Mouse (Mus musculus): ENCODE measurements around the gene Arhgap25. TPM values are rescaled to one million over a fixed set of nuclear protein-coding genes. Genes with fewer than 3 reads are reported as not detected.
A peak's percentile ranks its signal among the peaks of the same experiment; 100 is the strongest.
"Not testable (repeated sequence)": the region's sequence is repeated elsewhere in the genome, so short reads cannot be mapped to it uniquely, and the experiment has no call there.

The Arhgap25 gene
- polyA plus RNA-seq, 1 experiment = 3.5 TPM

DNA sequence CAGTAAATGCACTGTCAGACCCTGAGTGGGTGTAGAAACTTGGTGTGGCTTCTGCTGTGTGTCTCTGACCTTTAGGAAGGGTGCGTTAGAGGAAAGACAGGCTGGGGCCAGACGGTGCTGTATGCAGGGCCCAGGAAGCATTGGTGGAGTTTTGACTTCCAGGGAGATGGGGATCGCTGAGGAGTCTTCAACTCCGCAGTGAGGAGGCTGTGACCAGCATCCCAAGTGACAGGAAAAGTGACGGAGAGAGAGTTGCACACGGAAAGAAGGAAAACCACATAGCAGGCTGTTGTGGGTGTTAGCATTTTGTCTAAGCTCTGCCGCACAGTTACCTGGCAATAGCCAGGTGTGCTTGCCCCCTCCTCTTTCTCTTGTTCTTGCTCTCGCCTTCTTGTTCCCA is 3.2 kb upstream of the Arhgap25 start:
- no peak for DNase-seq (ENCODE audit: extremely low spot score in 1 of 2, low spot score in 1 of 2)

DNA sequence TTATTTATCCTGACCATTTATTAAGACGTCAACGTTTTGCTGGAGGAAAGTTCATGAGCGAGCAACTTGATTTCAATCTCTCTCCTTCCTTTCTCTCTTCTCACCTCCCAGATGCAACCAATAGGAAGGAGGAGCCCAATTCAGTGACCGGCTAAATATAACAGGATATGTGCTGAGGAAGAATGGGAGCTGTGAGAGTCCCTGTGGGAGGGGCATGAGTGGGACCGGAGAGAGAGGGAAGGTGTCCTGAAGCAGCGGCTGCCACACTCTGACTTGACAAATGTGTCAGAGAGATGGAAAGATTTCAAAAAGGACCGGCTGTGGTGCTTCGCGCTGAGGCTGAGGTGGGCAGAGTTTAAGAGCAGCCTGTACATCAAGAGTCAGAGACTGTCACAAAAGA is 2.6 kb upstream of the Arhgap25 start:
- peak; percentile 49 to 76 for DNase-seq (ENCODE audit: extremely low spot score in 1 of 2, low spot score in 1 of 2)

DNA sequence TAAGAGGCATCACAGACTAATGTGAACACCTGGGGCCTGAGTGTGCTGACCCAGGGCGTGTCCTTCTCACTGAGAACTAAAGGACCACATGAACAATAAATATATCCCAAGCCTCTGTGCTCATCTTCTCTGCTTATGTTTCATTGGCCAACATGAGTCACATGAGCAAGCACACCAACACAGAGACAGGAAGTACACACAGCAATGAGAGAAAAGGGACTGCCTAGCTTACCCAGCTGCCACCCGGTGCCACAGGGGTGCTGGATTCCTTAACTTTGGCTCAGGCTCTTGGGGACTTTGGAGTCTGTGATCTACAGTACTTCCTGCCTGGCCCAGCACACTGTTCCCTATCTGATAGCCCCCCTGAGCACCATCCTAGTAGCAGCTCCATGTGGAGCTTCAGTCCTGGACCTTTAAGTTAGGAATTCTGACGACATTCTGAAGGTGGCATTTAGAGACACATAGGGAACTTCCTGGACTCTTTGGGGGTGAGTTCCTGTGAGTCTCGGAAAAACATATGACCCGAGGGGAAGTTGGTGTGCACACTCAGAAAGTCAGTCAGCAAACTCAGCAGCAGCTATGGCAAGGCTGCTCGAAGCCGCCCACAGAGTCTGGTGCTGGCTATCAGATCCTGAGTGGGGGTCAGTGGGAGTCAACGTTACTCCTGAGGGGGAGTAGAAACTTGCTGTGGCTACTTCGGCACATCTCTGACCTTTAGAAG is 2.0 kb upstream of the Arhgap25 start:
- no peak for DNase-seq (ENCODE audit: extremely low spot score in 1 of 2, low spot score in 1 of 2)

DNA sequence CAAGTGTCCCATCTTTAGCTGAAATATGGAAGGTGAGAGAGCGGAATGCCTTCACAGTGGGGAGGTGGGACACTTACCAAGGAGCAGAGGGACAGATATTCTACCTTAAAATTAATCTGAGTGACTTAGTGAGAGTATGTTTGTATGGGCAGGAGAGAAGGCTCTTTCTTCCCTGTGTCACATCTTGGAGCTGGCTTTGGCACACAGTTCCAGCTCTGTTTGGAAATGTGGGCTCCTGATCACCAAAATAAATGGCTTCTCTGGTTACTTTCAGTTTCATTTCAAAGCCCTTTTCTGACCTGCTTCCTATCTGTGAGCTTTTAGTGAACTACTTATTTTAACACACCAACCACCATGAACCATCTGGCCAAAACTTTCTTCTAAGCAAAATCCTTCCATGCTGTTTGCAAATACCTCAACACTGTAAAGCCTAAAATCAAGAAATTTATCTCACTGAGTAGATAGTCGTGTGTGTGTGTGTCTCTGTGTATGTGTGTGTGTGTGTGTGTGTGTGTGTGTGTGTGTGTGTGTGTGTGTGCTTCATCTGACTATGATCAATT is 1.5 kb downstream of the Arhgap25 start:
- no peak for DNase-seq (ENCODE audit: extremely low spot score in 1 of 2, low spot score in 1 of 2)

DNA sequence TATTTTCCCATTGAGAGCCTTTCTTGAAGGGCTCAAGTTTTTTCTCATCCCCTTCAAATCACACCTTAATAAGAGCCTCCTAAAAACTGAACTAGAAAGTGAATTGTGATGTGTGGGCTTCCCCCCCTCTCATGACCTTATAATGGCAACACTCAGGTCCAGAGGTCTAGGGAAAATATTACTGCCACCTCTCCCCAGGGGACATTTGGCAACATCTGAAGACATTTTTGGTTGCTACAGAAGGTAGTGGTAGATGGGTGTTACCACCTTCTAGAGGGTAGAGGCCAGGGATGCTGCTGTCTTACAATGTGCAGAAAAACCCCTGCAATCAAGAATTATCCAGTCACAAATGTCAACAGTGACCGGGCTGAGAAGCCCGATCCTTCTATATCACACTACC is 2.7 kb downstream of the Arhgap25 start:
- DNase-seq (ENCODE audit: extremely low spot score in 1 of 2, low spot score in 1 of 2) = no peak

DNA sequence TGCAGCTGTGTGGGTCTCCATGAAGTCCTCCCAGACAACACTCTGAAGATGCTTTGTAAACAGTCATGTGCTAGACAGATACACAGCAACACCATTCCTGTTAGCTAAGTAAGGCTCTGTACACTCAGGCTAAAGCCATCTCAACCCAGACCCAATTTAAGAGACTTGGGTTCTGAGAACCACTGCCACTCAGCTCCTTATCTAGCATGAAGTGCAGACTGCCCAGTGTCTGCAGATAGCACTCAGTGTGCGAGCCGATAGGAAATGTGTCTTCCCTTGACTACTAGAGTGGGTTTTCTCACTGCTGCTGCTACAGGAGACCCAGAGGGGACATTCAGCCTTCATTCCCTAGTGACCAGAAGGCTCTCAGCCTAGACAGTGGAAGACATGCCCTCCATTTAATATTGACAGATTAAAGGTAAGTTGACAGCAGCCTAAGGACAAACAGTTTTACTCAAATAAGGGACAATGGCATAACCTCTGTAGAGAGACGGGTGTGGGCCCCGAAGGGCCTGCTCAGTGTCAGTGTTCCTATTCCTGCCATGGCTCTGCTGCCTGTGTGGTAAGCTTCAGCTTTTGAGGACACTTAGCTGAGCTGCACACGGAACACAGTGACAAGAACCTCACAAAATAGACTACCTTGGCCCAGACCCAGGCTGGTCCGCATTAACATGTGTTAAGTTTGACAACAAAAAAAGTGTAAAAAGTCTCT is 5.1 kb downstream of the Arhgap25 start:
- DNase-seq (ENCODE audit: extremely low spot score in 1 of 2, low spot score in 1 of 2) = no peak

DNA sequence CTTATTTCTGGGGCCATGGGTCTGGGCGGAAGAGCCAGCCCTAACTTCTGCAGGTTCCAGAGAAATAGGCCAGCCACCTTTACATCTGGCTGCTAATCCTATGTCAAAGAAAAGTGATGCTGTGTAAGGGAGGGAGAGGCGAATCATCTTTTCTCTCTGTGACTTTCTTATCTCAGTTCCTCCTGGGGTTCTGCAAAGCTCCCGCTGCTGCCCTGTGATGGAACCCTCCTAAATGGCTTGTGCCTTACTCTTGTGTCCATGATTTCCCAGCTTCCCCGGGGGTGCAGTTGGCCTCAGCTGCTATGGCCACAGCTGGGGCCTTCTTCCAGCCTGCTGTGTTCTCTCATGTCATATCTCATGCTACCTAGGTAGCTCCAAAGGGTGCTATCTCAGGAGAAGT is 5.7 kb downstream of the Arhgap25 start:
- no peak for DNase-seq (ENCODE audit: extremely low spot score in 1 of 2, low spot score in 1 of 2)

DNA sequence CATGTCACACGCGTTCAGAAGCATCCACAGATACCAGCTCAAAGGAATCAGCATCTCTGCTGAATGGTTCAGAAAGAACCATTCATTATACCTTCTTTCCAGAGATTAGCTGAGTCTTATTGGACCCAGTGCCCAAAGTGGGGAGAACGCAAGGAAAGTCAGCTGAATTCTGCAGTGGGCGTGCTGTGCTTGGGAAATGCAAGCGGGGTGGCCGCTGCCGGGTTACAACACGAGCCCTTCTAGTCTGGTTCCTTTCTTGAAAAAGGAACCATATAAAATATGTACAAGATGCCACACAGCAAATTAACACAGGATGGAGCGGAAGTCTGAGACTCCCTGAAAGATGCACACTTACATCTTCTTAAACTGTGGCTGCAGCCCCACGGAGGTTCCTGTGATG is 7.9 kb downstream of the Arhgap25 start:
- DNase-seq (ENCODE audit: extremely low spot score in 1 of 2, low spot score in 1 of 2) = no peak

DNA sequence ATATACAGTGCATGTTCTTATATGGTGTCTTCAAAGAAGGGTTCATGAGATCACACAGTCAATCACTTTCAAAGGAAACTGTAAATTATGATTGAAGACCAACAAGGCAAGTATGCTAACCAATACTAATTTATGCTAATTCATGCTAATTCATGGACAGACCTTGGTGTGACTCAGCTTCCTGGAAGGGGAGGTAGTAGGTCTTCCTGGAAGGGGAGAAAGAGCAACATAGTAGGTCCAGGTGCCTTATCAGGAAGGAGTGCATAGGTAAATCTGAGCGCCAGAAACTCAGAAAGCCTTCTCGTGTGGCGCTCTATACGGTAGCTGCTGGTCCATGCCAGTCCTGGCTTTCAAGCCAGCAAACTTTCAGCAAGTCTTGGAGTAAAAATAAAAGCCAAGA is 8.8 kb downstream of the Arhgap25 start:
- DNase-seq (ENCODE audit: extremely low spot score in 1 of 2, low spot score in 1 of 2) = no peak

DNA sequence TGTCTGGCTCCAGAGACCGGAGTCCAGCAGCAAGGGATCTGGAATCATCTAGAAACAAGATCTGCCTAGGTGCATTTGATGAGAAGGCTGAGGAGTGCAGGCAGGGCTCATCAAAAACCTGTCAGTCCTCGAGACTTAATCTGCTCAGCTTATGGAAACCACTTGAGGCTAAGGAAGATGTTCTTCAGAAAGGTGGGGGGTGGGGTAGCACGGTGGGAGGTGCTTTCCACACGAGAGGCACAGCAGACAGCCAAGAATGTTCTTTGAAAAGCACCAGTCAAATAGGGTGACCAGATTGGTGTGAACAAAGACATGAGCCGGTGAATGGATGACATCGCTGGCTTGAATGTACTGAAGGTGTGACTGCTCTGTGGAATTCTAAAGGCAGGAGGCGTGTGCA is 9.3 kb downstream of the Arhgap25 start:
- DNase-seq (ENCODE audit: extremely low spot score in 1 of 2, low spot score in 1 of 2) = no peak

DNA sequence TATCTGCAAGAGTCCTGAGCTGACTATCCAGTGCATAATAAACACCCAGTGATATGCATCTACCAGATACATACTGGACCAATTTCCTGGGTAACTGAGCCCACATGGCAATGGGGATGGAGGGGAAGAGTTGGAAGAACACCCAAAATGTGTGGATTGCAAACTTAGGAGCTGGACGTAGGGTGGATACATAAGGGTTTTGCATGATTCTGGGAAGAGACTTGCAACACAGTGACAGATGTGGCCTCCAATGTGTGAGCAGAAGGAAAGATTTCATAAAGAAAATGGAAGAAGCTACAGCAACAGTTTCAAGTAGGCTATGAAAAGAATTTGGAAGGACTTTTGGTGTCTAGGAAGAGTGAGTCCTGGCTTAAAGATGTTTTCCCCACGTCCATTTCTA is 10.0 kb downstream of the Arhgap25 start:
- peak in 1 of 2 experiments; percentile 44 for DNase-seq (ENCODE audit: extremely low spot score in 1 of 2, low spot score in 1 of 2)

DNA sequence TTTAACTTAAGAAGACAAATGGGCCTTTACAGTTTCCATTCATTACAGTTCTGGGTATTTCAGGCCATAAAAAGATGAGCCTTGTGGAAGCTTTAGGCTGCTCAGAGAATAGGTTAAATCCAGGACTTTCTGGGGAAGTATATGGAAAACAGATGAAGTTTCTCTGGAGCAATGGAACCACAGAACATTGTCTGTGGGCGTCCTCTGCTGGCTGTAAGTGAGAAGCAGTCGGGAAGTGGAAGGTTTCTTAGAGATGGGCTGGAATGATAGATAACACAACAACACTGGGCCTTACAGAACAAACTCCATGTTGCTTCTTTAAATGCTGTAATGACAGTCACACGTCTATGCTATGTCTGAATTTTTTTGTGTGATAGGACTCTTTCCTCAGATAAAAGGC is 10.8 kb downstream of the Arhgap25 start:
- DNase-seq (ENCODE audit: extremely low spot score in 1 of 2, low spot score in 1 of 2) = peak in 1 of 2 experiments; percentile 88

DNA sequence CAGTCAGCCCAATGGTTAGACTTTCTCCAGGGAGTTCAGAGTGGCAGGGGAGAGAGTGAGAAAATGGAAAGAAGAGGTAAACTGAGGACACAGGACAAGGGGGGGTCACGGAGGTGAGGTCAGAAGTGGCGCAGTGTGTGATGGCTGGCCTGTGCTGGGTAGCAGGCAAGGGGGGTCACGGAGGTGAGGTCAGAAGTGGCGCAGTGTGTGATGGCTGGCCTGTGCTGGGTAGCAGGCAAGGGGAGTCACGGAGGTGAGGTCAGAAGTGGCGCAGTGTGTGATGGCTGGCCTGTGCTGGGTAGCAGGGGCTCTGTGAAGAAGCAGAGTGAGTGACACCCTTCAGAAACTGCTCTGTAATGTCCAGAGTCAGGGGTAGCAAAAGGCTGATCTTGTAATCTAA is 11.4 kb downstream of the Arhgap25 start:
- DNase-seq (ENCODE audit: extremely low spot score in 1 of 2, low spot score in 1 of 2) = not testable (repeated sequence)

DNA sequence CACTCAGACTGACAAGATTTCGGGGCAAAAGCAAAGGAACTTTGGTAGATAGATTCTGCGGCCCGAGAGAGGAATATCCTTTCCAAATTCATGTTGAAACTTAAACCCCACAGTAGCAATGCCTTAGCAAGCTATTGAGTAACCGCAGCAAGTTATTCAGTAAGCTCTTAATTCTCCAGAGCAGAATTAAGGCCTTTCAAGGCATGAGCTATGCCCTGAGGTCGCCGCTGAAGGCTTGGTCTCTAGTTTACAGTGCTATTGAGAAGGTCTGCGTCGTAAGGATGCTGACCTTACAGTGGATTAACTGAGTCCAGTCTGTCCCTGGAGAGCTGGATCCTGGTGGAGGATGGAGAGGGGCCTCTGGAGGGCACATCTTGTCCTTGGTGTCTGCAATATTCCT is 12.5 kb downstream of the Arhgap25 start:
- no peak for DNase-seq (ENCODE audit: extremely low spot score in 1 of 2, low spot score in 1 of 2)

DNA sequence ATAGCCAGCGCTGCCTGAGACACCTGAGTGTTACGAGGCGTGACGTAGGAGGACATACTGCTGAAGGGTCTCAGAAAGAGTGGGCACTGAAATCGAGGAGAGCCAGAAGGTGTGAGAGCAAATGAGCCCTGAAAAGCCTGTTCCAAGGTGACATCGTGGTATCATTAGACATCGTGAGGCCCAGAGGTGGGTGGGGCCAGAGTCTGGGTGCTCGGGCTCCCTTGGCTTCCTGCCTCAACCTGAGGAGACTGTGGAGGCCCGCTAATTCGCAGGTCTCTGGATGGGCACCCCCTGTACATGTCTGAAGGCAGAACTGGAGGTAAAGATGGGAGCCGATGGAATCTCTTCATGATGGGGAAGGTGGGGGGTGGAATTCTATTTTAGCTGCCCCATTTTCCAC is 13.2 kb downstream of the Arhgap25 start:
- DNase-seq (ENCODE audit: extremely low spot score in 1 of 2, low spot score in 1 of 2) = no peak

DNA sequence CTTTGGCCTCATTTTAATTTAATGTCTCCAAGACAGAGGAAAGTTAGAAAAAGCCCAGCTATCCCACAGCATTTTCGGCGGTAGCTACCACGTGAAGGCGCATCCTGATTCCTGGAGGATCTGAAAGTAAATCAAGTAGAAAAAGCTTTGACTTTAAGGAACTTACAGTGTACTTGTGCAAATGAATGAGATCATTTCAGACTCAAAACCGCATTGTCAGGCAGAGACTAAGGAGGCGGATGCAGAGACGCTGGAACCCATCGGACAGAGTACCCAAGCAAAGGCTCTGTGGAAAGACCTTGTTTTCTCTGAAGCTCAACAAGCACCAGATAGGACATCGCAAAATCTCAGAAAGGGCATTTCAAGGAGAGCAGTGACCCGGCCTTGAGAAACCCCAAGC is 14.4 kb downstream of the Arhgap25 start:
- no peak for DNase-seq (ENCODE audit: extremely low spot score in 1 of 2, low spot score in 1 of 2)

DNA sequence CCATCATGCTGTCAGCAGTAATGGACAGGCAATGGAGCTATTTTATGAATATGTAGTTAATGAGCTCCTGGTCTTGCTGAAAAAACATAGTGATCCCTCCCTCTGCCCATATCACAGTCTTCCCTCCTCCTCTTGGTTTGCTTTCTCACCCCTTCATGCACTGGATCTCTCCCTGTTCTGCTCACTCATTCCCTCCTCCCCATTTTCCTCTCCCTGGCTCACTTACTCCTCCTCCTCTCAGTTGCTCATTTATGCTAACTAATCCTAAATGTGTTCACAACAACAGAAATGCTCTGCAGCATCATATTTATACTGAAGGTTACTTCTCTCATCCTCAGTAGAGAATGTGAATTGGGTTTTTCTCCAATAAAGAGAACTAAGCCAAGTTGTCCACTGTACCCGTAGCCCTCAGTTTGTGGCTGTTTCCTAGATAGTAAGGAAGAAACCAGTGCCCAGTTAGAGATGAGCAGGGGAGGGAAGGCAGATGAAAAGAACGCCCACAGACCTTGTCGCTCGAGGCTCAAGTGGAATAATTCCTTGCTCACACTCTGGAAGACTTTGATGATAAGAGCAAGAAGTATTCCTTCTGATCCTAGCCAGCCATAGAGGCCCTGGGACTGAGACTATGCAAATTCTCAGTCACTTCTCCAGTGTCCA is 15.2 kb downstream of the Arhgap25 start:
- peak in 1 of 2 experiments; percentile 44 for DNase-seq (ENCODE audit: extremely low spot score in 1 of 2, low spot score in 1 of 2)

DNA sequence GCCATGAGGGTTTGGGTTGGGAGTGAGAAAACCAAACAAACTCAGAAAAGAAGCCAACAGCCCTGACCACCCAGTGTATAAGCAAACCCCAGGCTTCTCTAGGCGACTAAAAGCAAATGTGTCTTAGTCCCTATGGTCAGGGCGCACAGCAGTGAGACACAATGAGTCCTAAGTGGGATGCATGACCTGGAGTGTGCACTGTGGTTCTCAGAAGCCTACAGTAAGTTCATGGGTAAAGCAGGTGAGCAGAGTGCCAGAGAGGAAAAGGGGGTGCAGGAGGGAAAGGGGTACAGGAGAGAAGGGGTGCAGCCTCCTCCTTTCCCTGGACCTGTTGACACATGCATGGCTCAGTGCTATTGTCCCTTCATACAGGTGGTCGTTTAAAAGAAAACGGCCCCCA is 18.7 kb downstream of the Arhgap25 start:
- DNase-seq (ENCODE audit: extremely low spot score in 1 of 2, low spot score in 1 of 2) = no peak

DNA sequence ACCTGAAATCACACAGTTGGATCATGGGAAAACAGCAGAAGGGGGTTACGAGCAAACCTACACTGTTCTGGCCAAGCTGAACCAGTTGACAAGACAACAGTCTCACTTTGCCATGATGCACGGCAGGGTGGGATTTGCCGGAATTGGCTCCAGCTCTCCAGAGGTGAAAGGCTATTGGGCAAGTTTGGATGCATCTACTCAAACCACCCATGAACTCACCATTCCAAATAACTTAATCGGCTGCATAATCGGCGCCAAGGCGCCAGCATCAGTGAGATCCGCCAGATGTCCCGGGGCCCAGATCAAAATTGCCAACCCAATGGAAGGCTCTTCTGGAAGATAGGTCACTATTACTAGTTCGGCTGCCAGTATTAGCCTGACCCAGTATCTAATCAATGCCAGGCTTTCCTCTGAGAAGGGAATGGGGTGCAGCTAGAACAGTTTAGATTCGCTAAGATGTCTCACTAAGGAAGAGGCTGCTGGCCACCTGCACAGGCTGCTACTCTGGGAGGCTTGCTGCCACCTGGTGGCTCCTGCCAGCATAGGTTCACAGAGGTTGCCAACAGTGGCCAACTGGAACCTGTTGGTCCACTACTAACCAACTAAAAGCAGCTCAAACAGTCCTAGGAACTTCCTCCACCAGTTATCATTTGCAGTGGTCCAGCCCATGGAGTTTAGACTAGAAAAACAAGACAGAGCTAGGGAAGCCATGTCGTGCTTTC is 19.9 kb downstream of the Arhgap25 start:
- DNase-seq (ENCODE audit: extremely low spot score in 1 of 2, low spot score in 1 of 2) = peak in 1 of 2 experiments; percentile 78

DNA sequence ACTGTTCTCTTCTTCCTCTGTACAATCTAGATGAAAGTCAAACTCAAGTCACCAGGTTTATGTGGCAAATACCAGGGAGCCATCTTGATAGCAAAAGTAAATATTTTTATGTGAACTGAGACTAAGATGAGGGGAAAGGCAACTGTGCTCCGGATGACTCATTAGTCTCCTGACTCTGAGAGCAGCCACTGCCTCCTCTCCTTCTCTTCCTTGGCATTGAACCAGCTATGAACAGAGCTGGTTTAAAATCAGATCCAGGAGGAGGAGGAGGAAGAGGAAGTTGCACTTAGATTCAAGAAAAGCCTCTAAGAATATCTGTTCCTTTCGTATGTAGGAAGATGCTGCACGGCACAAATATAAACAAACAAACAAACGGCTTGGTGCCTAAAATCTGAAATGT is 22.1 kb downstream of the Arhgap25 start:
- DNase-seq (ENCODE audit: extremely low spot score in 1 of 2, low spot score in 1 of 2) = peak; percentile 44 to 75

DNA sequence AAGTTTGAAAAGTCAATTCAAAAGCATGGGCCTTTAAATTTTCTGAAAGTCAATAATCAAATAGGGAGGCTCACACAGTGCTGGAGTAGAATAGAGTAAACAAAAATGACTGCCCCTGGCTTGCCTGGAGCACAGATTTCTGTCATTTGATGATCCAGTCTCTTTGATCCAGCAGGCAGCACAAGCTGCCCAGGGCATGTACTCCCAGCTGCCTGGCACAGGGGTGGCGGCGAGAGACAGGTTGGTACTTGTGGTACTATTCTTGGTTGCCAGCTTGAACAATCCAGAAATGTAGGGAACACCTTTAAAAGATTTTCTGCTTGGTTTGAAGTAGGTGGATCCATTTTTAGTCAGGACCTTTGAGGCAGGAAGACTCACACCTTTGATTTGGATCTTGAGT is 23.3 kb downstream of the Arhgap25 start:
- no peak for DNase-seq (ENCODE audit: extremely low spot score in 1 of 2, low spot score in 1 of 2)
